Mouse (Mus musculus) embryonic facial prominence, embryonic 11.5 days (tissue): ENCODE results near the gene Tpm1. TPM values are rescaled to one million over a fixed set of nuclear protein-coding genes. Genes with fewer than 3 reads are reported as not detected.

ENCODE experiments used
- ATAC-seq: fragments of 200-750 bp; cut with Nextera tagmentation; replicated peaks from 2 replicates; pipeline ENCODE4 v1.8.0; 2017; ENCODE audit warnings: low read depth; ENCODE audit not compliant: insufficient number of reproducible peaks, low FRiP score, low TSS enrichment
- DNase-seq: peaks from one replicate; pipeline ENCODE4 v3.0.0-alpha.2; 2015; ENCODE audit warnings: low spot score
- H3K27ac ChIP-seq: fragments of 300-500 bp; sonication (generic); replicated peaks from 2 replicates; pipeline ENCODE4 v1.5.1; 2014; ENCODE audit warnings: mild to moderate bottlenecking, low read depth, low read length, control low read depth
- H3K27me3 ChIP-seq: fragments of 300-500 bp; sonication (generic); 2 replicates; pipeline ENCODE4 v1.6.1; 2014; ENCODE audit warnings: mild to moderate bottlenecking, low read length, moderate library complexity, mixed read lengths; ENCODE audit not compliant: control insufficient read depth, insufficient read depth
- H3K36me3 ChIP-seq: fragments of 300-500 bp; sonication (generic); replicated peaks from 2 replicates; pipeline ENCODE4 v1.6.1; 2014; ENCODE audit warnings: low read depth, mild to moderate bottlenecking, low read length, moderate library complexity, mixed read lengths; ENCODE audit not compliant: control insufficient read depth, insufficient read depth
- H3K4me1 ChIP-seq: fragments of 300-500 bp; sonication (generic); 2 replicates; pipeline ENCODE4 v1.6.1; 2014; ENCODE audit warnings: low read length, mixed read lengths; ENCODE audit not compliant: control insufficient read depth, insufficient read depth
- H3K4me2 ChIP-seq: fragments of 300-500 bp; sonication (generic); 2 replicates; pipeline ENCODE4 v1.6.1; 2014; ENCODE audit warnings: low read depth, mild to moderate bottlenecking, control low read depth, low read length, moderate library complexity
- H3K4me3 ChIP-seq: fragments of 300-500 bp; sonication (generic); 2 replicates; pipeline ENCODE4 v1.5.1; 2014; ENCODE audit warnings: low read depth, low read length, control low read depth
- H3K9ac ChIP-seq: fragments of 300-500 bp; sonication (generic); replicated peaks from 2 replicates; pipeline ENCODE4 v1.6.1; 2014; ENCODE audit warnings: mild to moderate bottlenecking, control low read depth, low read length
- H3K9me3 ChIP-seq: fragments of 300-500 bp; sonication (generic); replicated peaks from 2 replicates; pipeline ENCODE4 v1.6.1; 2016; ENCODE audit warnings: mild to moderate bottlenecking, low read length, inconsistent platforms, mixed read lengths; ENCODE audit not compliant: control insufficient read depth
- WGBS: fragments of 180-500 bp; shearing (Covaris S2); extraction: QIAGEN DNeasy Blood & Tissue Kit; methylation state at CpG from one replicate; pipeline ENCODE4 v1.1.7; 2014; 5-methylcytosine and 5-hydroxymethylcytosine counted together
- polyA plus RNA-seq: library from polyadenylated mRNA; unstranded; fragments of >200 nt; fragmentation: Nextera tagmentation; extraction: Ambion mirVana; gene quantifications from 2 replicates; pipeline ENCODE4 v1.2.1, GENCODE M21; 2014

The Tpm1 gene
- polyA plus RNA-seq, 1 experiment from 2014 or later = 596 TPM

DNA sequence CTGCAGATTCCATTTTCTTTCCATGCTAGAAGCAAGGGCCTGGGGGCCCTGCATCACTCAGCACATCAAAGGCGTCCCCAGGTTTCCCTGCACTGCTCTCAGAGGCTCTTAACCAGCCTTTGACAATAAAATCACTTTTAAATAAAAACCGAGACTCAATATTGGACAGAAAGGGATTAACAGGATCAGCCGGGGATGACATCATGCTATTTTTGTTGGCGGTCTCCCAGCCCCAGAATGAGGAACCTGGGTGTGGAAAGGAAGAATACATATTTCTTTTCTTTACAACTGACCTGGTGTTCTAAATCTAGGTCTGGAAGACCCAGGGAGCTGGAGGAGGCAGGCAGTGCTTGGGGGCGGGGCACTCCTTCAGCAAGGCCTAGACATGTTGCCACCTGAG lies 32.5 kb upstream of the Tpm1 start:
- Histone ChIP-seq H3K4me2 (no peak overlapping the region), H3K9ac (no peak overlapping the region), H3K9me3 (no peaks in the 10 kb centered on the region), H3K4me1 (no peaks in the 10 kb centered on the region), H3K27me3 (no peaks in the 10 kb centered on the region), H3K36me3 (no peaks in the 10 kb centered on the region), H3K4me3 (no peak overlapping the region), H3K27ac (no peak overlapping the region)
- ATAC-seq (no peak), DNase-seq (no peak)
- 63% methylated on average over 5 of the region's 5 CpGs for WGBS

DNA sequence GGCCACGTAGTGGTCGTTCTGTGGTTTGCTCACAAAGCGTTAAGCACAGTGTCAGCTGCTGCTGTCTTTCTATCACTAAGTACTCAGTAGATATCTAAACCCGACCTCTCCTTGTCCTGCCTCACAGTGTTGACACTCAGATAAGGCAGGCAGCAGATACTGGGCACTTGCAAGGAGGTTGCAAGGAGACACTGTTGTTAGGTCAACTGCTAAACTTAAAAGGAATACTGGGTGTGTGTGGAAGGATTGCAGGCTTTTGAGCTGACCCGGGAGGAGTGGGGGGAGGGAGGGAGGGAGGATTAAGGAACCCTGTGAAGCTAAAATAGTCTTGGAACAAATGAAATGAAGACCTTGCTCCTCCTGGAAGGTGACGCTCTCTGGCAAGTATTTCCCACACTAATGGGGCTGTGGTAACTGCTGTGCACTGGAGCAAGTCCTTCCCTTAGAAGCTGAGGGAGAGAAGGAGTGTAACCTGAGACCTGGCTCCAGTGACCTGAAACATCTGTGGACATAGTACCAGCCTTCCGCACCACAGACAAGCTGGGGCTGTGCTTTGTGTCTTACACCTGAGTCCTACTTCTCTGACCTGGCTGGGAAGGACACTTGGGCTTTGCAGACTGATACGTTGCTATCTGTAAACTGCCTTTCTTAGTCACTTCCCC lies 28.6 kb upstream of the Tpm1 start:
- Histone ChIP-seq H3K9me3 (no peaks in the 10 kb centered on the region), H3K27me3 (no peaks in the 10 kb centered on the region), H3K36me3 (no peaks in the 10 kb centered on the region), H3K4me3 (no peak overlapping the region), H3K9ac (0 out of 2 replicates have a peak overlapping the region, but pooled peaks have one; percentile 9), H3K4me2 (no peak overlapping the region), H3K4me1 (no peaks in the 10 kb centered on the region), H3K27ac (no peak overlapping the region; the same call in 1 of the 2 replicates)
- peak; percentile 52 for ATAC-seq
- WGBS = 30% methylated on average over 8 of the region's 8 CpGs
- DNase-seq = peak; percentile 73

DNA sequence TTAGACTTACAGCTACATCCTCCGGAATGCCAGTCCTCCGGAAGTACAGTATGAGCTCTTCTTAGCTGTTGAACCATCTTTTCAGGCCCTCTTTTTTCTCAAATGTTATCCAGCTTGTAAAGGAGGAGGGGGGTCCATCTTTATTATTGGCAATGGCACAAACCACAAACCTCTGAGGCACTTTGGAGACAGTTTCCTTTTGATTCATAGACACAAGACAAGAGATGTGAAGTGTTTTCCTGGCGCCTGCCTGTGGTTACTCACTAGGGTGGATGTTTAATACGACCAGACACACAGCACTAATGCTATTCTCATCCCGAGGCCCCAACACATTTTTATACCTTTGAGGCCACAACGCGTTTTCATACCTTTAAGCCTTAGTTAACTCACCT lies 28.1 kb upstream of the Tpm1 start:
- Histone ChIP-seq H3K4me1 (no peaks in the 10 kb centered on the region), H3K27ac (no peak overlapping the region; the same call in 1 of the 2 replicates), H3K36me3 (no peaks in the 10 kb centered on the region), H3K4me3 (no peak overlapping the region), H3K9ac (no peak overlapping the region), H3K27me3 (no peaks in the 10 kb centered on the region), H3K4me2 (no peak overlapping the region), H3K9me3 (no peaks in the 10 kb centered on the region)
- DNase-seq (no peak), ATAC-seq (no peak)
- WGBS = 69% methylated on average over 7 of the region's 7 CpGs

DNA sequence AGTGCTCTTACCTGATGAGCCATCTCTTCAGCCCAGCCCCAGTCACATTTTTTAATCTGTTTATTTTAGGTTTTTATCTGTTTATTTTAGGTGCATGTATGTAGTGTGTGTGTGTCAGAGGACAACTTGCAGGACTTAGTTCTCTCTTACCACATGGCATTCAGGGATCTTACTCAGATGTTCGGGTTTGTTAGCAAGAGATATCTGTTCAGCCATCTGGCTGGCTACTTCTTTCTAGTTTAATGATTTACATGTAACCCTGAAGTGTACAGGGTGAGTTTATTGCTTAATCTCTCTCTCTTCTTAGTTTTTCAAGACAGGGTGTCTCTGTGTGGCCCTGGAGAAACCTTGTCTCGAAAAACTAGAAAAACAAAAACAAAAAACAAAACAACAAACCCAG lies 23.0 kb upstream of the Tpm1 start:
- H3K4me1 ChIP-seq = no peaks in the 10 kb centered on the region
- no peak overlapping the region for H3K4me3 ChIP-seq
- DNase-seq = no peak
- no peaks in the 10 kb centered on the region for H3K27me3 ChIP-seq
- no peaks in the 10 kb centered on the region for H3K36me3 ChIP-seq
- ATAC-seq = no peak
- no peak overlapping the region for H3K4me2 ChIP-seq
- no peak overlapping the region for H3K9ac ChIP-seq
- no peak overlapping the region for H3K27ac ChIP-seq
- 71% methylated on average over 2 of the region's 2 CpGs for WGBS
- no peaks in the 10 kb centered on the region for H3K9me3 ChIP-seq

DNA sequence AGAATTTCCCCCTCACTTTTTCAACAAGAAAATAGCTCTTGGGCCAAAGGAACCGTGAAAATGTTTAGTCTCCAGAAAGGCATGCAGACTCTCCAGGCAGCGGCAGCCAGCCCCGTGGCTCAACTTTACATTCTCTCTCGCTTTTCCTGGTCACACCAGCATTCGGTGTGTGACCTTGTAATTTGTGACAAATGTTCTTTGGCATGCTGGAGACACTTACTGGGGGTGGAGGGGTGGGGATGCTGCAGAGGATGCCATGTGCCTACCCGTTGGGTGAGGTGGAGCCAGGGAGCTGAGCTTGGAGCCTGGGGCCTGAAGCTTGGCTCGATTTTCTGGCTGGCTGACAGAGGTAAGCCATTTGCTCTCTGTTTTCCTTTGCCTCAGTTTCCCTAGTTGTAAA lies 22.4 kb upstream of the Tpm1 start:
- DNase-seq (peak; percentile 49), ATAC-seq (no peak)
- H3K27ac ChIP-seq = peak overlapping the region; percentile 65; the same call in 1 of the 2 replicates
- no peak overlapping the region for H3K4me3 ChIP-seq
- H3K36me3 ChIP-seq = no peaks in the 10 kb centered on the region
- 38% methylated on average over 7 of the region's 7 CpGs for WGBS
- H3K27me3 ChIP-seq = no peaks in the 10 kb centered on the region
- no peaks in the 10 kb centered on the region for H3K4me1 ChIP-seq
- H3K9me3 ChIP-seq = no peaks in the 10 kb centered on the region
- no peak overlapping the region for H3K9ac ChIP-seq
- H3K4me2 ChIP-seq = no peak overlapping the region

DNA sequence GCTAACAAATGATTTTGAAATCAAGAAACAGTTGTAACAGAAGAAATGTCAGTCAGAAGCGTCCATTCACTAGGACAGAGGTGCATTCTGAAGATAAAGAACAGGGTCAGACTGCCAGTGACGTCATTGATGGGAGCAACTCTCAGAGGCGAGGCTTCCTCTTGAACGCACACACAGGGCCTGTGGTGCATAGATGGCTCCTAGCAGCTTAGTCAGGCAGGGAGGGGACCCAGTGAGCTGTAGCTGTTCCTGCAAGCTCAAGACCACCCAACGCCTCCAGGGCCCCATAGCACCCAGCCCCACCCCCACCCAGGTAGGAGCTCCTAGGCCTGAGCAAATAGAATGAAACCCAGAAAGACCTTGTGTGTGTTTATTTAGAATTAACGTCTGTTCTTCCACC lies 21.9 kb upstream of the Tpm1 start:
- H3K27ac ChIP-seq = peak overlapping the region; percentile 53; the same call in 1 of the 2 replicates

DNA sequence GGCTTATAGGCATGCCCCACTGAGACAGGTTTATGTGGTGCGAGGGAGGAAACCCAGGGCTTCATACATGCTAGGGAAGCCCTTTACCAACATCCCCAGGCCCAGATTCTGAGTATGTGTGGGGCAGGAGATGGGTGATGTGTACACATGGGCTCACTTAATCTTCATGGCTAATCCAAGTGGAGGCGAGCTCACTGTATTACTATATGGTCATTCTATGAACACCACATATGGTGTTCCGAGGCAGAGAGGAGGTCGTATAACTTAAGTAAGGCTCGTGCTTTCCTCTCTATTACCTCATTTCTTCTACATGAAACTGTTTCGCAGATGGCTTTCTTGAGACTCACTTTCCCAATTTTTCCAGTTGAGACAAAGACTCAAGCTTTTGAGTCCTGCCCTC lies 17.4 kb upstream of the Tpm1 start:
- H3K9ac ChIP-seq = no peak overlapping the region
- DNase-seq (no peak), ATAC-seq (no peak)
- H3K27me3 ChIP-seq = no peaks in the 10 kb centered on the region
- H3K4me2 ChIP-seq = no peak overlapping the region
- no peaks in the 10 kb centered on the region for H3K4me1 ChIP-seq
- 93% methylated on average over 6 of the region's 6 CpGs for WGBS
- no peaks in the 10 kb centered on the region for H3K36me3 ChIP-seq
- H3K4me3 ChIP-seq = no peak overlapping the region
- H3K9me3 ChIP-seq = no peaks in the 10 kb centered on the region
- no peak overlapping the region for H3K27ac ChIP-seq

More for the DNA sequence above, 21.9 kb upstream of the Tpm1 start:
- Histone ChIP-seq H3K27me3 (no peaks in the 10 kb centered on the region), H3K4me1 (no peaks in the 10 kb centered on the region), H3K9me3 (no peaks in the 10 kb centered on the region), H3K36me3 (no peaks in the 10 kb centered on the region), H3K4me3 (no peak overlapping the region), H3K9ac (no peak overlapping the region), H3K4me2 (no peak overlapping the region)
- WGBS = 31% methylated on average over 6 of the region's 6 CpGs
- no peak for DNase-seq
- no peak for ATAC-seq

DNA sequence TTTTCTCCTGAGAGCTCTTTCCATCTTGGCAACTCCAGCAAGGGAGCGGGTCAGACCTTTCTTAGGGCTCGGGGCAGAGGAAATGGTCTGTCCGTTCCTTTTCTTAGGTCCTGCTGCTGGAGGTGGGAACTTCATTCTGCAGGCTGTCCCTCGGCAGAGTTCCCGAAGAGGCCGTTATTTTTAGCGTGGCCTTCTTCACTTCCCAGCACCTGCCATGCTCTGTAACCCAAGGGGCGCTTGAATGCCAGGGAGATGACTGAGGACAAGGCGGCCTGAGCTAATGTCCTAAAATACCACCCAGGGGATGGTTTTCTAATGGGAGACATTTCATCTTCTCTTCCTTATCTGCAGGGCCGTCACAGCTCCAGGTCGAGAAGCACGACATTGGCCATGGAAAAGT lies 10.5 kb upstream of the Tpm1 start:
- no peak for DNase-seq
- no peak for ATAC-seq
- no peak overlapping the region for H3K27ac ChIP-seq
- H3K4me2 ChIP-seq = no peak overlapping the region
- H3K27me3 ChIP-seq = no peaks in the 10 kb centered on the region
- no peak overlapping the region for H3K9ac ChIP-seq
- WGBS = 80% methylated on average over 12 of the region's 12 CpGs
- H3K4me3 ChIP-seq = no peak overlapping the region
- H3K36me3 ChIP-seq = no peaks in the 10 kb centered on the region
- H3K9me3 ChIP-seq = no peaks in the 10 kb centered on the region
- no peaks in the 10 kb centered on the region for H3K4me1 ChIP-seq
